Mouse (Mus musculus) mature B cell (primary cell): ENCODE measurements around the gene Elfn1.

Experiments used
- in situ Hi-C: fragments of 300-500 bp; cut with MboI; formaldehyde crosslinking; loops from 2 replicates; pipeline ENCODE4 v1.14.3; 2019

Gene Elfn1

DNA sequence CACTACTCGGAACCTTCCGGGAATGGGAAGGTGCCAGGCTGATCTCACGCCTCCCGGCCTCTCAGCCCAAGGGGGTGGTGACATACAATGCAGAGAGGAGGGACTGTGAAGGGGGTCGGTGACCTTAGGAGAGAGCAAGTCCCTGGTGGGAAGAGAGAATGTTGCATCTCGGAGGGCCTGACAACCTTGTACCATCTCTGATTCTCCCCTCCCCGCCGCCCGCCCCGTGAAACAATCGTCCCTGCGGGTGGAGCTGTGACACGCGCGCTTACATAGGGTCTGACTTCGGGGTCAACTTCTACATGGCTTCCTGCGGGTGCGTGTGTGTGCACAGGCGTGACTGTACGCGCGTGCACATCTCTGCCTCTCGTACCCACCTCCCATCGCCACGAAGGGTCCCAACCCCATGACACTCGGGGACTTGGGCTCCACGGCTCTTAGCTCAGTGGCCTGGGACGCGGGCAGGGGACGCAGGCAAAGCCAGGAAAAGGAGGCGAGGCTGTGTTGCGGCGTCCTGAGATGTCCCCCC is at the start of gene Elfn1:
Gene Elfn1, plus strand, starts transcription at position 230 of the 529 bp plus-strand sequence.
- in situ Hi-C loops = no loop called here

DNA sequence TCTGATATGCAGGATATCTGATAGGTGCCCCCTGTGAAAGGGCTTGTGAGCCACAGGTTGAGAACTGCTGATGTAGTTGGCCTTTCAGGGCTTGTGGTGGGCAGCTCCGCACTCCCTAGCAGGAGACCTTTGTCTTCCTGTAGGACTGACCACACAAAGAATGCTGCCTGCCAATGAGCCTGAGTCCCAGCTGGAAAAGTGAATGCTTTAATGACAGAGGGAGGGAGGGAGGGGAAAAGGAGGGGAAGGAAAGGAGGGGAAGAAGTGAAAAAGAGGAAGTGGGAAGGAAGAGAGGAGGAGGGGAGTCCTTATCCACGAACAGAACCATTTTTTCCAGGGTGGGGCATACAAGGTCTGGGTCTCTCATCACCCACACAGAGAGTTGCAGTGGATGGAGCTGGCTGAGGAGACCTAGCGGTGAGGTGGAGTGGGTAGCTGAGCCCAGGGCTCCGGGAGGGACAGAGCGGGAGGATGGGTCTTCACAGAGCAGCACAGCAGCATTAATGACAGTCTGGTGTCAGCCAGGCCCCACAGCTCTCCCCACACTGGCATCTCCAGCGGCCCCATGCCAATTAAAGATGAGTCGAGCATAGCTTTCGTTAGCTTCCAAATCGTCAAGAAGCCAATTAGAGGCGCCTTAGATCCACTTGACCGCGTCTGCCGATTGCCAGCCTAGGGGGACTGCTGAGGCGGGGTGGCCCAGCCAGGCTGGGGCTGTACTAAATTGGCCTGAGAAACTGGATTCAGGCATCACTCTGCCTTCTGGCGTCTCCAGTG is 47.2 kb upstream of the Elfn1 start:
- in situ Hi-C loops = no loop called here

DNA sequence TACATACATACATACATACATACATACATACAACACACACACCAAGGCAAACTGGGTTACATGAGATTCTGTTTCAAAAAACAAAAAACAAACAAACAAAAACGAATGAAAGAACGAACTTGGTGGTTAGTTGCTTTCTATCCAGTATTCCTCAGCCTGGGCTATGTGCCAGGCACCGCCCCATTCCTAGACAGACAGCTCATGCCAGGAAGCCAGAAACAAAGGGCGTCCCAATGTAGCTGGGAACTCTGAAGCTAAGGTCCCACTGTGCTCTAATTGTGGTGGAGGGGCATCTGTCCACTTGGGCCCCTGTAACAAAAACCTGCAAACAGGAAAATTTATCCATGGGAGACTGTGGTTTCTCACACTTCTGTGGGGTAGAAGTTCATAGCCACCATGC is 45.0 kb upstream of the Elfn1 start:
- in situ Hi-C loops = no loop called here

GRCm38 (mm10) chr5:139870886-139871285 is 36.9 kb upstream of the Elfn1 start:
- in situ Hi-C loops = no loop called here

DNA sequence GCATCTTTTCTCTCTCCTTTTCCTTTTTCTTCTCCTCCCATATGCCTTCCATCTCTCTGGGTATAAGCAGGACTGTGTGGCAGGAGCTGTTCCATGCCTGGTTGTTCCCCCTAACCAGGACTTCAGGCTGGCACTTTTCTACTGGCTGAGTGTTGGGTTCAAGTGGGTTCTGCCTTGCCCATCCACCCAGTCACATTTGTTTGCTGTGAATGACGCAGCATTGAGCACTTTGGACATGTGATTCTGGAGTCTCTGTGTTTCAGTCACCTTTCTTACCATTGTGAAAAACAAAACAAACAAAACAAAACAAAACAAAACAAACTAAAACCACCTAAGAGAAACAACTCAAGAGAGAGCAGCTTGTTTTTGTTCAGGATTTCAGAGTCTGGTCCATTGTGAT is 36.2 kb upstream of the Elfn1 start:
- in situ Hi-C loops = no loop called here

- in situ Hi-C loops = no loop called here
These were observed 30.2 kb upstream of the Elfn1 start for GRCm38 (mm10) chr5:139877563-139877962.

DNA sequence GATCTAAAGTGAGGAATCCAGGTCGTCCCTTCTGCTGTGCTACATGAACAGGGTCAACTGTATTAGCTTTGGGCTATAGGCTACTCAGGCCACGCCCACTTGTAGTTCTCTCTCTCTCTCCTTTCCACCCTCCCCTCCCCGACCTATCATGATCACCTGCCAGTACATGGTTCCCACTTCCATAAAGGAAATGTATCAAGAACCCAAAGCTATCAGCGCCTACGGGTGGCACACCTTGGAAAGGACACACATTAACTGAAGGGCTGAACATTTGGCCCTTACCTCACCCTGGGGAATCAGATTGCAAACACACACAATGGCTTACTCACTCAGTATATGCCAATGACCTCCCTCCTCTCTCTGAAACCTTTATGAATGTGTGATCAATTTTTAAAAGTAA is 28.0 kb upstream of the Elfn1 start:
- in situ Hi-C loops = no loop called here

DNA sequence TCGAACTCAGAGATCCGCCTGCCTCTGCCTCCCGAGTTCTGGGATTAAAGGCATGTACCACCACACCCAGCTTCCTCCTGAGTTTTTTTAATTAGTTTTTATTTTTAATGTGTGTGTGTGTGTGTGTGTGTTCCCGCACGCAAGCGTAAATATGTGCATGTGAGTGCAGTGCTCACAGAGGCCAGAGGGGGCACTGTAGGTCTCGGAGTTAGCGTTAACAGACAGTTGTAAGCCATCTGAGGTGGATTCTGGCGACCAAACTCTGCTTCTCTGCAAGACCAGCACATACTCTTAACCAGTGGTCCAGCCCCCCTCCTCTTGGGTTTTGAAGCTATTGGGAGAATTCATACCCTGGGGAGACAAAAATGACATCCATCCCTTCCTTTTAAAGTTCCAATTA is 26.6 kb upstream of the Elfn1 start:
- in situ Hi-C loops = no loop called here

DNA sequence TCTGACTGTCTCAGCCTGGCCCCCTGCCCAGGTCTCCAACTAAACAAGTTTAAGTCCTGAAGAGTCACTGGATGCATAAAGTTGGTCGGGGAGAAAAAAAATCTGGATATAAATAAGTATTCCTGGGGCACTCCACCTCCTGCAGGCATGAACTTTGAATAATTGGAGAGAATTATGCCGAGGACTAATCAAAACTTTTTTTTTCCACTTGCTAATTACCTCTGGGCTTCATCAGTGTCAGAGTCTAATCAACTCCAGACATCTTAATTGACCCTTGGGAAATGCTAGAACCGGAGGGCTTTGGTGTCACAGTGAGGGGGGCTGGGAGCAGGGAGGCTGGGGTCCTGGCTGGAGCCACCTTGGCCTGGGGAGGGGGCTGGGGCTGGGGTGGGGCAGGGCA is 19.1 kb upstream of the Elfn1 start:
- in situ Hi-C loops = no loop called here

DNA sequence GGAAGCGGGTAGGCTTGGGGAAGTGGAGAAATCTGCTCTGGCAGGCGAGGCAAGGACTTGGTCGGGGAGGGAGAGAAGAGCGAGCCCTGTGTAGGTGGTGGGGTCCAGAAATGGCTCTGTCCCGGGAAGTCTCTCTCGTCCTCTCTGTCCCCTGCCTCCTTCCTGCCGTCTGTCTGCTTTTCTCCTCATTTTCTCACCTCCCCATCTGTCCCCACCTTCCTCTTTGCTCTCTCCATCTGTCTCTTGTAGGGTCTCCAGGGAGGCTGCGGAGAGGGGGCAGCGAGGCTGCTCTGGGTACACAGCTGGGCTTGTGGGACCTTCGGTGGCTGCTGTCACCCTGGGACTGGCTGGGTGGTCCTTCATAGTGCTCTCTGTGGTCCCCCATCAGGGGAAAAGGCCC is 18.4 kb upstream of the Elfn1 start:
- in situ Hi-C loops = no loop called here

DNA sequence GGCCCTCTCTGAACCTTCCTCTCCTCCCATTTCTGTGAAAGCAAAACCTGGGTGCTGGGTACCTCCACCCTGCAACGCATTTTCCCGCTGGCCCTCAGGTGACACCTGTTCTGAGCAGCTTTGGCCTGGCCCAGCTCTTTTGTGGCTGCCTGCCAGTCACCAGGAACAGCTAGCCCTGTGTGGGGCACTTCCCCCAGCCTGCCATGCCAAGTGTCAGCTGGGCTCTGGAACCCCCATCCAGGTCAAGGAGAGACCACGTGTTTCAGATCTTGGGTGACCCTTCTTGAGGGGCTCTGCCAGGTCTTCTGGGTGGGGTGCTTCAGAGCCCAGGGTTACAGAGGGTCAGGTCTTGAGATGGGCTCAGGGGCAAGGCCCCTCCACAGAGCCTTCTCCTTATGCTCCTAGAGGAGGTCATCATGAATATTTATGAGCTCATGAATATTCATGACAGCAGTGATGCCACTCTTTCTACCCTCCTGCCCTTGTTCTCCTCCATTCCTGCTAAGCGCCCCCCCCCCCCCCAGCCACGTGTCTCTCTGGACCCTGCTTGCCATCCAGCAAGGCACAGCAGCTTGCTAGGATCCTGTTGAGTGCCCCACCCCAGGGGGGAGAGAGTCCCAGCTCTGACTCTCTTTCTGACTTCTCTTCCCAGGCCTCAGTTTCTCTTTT is 15.3 kb upstream of the Elfn1 start:
- in situ Hi-C loops = no loop called here

DNA sequence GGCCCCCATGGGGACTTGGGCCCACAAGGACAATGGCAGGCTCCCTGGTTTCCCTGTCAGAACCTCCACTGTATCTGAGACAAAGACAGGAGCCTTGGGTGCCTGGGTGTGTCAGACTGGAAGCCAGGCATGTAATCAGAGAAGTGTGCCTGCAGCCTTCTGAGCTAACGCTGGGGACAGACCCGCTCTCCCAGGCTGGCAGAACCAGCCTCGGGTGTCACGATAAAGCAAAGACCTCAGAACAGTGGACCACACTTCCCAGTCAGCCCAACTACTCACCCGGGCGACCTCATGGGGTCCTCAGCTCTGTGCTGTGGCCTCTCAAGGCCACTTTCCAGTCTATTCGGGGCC is 14.8 kb upstream of the Elfn1 start:
- in situ Hi-C loops = no loop called here

DNA sequence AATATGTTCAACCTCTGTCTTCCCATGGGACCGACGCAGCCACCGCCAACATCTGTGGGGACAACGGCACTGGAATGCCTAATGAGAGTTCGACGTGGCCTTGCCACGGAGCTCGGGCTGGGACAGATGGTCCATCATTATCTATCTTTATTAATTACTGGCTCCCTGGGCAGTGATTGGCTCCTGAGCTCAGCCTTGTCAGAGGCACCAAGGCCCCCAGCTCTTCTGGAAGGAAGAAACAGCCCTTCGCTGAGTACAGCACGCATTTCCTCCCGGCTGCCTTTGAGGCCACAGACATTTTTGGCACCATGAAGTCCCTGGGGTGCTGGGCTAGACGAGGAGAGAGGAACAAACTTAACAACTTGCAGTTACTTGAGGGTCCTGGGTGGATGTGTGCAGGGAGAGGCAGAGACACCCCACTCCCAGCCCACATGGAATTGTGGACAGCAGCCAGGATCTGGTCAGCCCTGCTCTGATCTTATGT is 13.7 kb upstream of the Elfn1 start:
- in situ Hi-C loops = no loop called here

- in situ Hi-C loops = no loop called here
These were observed 8.7 kb upstream of the Elfn1 start for GRCm38 (mm10) chr5:139899044-139899443.

DNA sequence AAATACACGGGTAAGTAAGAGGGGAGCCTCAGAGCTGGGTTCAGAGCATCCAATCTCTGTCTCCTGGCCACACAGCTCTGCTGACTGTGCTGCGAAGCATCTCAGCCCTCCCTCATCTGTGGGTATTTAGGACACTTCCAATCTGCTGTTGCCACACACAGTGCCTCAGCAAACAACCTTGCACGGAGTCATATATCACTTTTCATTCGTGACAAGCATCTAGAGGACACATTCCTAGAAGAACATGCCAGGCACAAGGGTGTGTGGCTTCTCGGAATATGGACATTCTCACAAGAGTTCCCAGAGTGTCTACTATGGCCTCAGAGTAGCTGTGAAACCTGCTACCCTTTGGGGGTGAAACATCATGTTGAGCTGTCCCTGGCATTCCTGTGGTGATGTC is 2.6 kb upstream of the Elfn1 start:
- in situ Hi-C loops = no loop called here

GRCm38 (mm10) chr5:139906507-139906906 is 1.2 kb upstream of the Elfn1 start:
- in situ Hi-C loops = no loop called here

- in situ Hi-C loops = no loop called here
These were observed 502 bp upstream of the Elfn1 start for GRCm38 (mm10) chr5:139907241-139907640.

DNA sequence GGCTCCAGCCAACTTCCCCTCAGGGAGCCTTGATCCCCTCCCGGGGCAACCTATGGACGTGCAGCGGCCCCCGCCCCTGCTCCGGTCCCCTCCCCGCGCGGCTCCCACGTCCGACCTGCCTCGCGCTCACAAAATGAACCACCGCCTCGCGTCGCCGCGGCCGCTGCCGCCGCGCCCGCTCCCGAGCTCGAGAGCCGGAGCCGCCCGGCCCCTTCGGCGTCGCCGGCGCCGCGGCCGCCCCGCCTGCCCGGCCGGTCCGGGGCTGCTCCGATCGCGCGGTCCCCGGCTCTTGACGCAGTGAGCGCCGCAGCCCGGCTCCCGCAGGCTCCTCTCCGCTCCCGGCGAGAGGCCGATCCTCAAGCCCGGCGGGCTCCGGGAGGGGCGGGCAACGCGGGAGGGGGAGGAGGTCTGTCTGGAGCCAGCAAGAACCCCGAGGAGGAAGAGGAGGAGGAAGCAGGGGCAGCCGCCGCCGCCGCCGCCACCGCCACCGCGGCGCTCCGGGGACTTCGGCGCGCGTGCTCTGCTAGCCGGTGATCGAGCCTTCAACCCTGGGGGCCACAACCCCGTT is 584 bp downstream of the Elfn1 start:
- in situ Hi-C loops = no loop called here

DNA sequence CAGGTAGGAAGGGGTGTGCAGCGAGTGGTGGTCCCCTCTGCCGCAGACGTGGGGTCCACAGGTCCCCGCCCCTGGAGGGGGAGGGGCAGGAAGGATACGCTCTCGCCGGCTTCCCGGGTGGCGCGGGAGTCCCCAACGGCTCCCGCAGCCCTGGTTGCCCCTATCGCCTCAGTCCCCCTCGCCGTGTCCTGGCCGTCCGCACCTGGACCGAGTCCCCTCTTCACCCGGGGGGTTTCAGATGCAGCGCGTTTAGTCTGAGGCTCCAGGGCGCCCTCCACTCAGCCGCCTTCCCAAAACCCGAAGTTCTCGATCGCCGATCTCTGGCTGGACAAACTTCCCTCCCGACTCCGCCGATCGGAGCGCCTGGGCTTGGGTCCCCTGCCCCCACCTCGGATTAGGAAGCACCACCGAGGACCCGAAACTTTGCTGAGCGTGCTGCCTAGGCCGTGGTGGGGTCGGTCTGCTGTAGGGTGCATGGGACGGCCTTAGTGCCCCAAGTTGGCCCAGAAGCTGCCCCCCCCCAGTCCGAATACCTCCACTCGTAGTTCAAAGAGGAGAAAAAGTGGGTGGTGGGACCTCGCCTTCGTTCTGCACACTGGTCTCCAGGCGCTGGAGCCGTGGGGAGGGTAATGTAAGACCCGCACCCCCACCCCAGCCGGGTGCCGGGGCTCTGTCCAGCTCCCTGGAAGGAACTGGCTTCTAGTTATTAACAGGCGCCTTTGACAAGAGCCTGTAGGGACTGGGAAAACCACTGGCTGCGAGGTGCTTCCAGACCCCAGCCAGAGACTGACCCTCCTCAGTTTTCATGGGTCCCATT is 1.3 kb downstream of the Elfn1 start:
- in situ Hi-C loops = no loop called here

- in situ Hi-C loops = no loop called here
These were observed 2.2 kb downstream of the Elfn1 start for GRCm38 (mm10) chr5:139909710-139910550.

GRCm38 (mm10) chr5:139910755-139911300 is 3.1 kb downstream of the Elfn1 start:
- in situ Hi-C loops = no loop called here
